Mouse (Mus musculus) inflammation-experienced regulatory T-cells, adult 6 months (primary cell): ENCODE data around the gene Zbtb8os. TPM values are rescaled to one million over a fixed set of nuclear protein-coding genes. Genes with fewer than 3 reads are reported as not detected.

Experiments used
- ATAC-seq: one replicate; pipeline ENCODE4 v1.8.0; 2017
- polyA plus RNA-seq, 3 experiments: library from polyadenylated mRNA; unstranded; fragments of 100-300 nt; shearing (Covaris generic); gene quantifications; one replicate each; pipeline ENCODE4 v1.2.1; 2017

The Zbtb8os gene
- polyA plus RNA-seq, 3 experiments from 2014 or later, result 103 to 158 (median 113) TPM

DNA sequence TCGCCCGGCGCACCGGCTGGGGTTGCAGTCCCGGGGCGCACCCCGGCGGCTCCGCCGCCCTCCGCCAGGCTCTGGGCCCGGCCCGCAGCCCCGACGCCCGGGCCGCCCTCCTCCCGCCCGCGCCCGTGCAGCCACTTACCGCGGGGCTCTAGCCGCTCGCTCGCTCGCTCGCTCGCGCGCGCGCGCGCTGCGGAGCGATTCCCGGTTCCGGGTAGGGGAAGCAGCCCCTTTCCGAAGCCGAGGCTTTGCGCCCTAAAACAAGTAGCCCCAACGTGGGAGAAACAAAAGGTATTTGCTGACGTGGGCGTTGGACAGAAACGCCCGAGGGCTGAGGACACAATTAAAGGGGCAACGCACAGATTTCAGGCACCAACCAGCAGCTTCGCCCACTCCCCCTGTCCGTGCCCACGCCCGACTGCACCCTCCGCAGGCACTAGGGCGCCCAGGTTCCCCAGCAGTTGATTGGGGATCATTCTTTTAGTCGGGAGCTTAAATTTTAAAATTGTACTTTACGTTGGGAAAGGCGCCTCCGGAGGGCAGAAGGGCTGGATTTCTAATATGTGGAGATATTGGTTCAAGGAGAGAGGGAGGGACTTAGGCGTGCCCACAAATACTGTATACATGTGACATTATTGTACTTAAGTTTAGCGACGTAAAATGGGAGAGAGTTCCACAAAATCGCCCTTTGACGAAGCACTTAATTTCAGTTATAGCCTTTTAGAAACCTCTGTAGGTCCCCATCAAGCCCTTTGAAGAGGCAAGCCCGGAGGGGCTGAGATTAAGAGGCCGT, 42.3 kb downstream of the Zbtb8os start, which contains the start of gene Zbtb8a:
Zbtb8a (minus strand) TSS at position 516 of the 790 bp plus-strand sequence.
- peak; percentile 49 for ATAC-seq

DNA sequence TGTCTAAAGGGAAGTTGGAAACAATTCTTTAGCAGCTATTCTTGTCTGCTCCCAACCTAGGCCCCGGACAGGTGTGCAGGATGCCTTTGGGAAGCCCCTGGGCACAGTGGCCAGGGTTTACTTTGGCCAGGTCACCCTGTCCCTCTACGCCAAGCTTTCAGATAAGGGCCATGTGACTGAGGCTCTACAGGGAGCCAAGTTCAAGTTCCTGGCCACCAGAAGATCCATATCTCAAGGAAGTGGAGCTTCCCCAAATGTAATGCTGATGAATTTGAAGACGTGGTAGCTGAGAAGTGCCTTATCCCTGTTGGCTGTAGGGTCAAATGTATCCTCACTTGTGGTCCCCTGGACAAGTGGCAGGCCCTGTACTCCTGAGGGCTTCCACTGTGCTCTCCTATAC, 44.3 kb downstream of the Zbtb8os start:
- ATAC-seq, result no peak

DNA sequence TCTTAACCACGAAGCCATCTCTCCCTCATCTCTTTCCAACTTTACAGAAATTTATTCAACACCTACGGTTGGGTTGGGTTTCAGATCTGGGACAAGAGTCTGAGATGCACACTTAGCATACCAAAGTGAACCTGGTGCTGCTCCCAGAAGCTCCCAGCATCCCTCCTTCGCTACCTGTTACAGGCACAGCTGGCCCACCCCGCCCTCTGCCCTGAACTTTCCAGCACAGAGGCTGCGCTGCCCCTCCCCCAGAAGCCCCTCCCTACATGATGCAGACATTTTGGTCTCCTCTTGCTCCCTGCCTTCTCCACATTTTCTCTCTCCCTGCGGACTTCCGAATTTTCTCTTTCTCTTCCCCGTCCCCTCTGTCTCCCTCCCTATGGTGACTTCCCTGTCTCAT, 45.7 kb downstream of the Zbtb8os start:
- ATAC-seq, result no peak

DNA sequence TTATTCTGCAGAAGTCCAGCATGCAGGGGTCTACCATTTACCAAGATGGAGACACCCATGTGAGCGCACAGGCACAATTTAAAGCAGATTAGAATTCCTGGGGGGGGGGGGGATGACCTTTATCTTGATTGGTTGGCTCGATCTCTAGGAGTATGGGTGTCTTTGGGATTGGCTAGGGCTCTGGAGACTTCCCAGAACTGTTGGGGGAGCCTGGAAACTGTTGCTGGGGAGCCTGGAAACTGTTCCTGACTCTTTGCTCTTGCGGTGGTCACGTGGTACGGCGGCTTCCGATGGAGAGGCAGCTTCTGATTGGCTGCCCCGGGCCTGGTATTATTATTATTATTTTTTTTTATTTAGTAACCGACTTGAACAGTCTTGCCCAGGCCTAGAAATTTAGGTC, 46.5 kb downstream of the Zbtb8os start:
- no peak for ATAC-seq

DNA sequence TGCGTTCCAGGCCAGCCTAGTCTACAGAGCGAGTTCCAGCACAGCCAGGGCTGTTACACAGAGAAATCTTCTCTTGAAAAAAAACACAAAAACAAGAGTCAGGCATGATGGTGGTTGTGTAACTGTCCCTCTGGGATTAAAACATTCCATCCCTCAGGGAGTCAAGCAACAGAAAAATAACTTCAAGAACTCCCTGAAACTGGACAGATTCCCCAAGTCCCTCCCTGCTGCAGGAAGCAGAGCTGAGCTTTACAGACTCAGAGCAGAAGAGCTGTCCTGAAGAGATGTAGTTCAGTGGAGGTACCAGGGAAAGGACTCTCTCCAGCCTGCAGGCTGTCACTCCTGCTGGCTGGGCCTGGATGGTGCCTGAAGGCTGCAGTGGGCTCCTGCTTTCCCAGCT, 47.0 kb downstream of the Zbtb8os start:
- no peak for ATAC-seq

DNA sequence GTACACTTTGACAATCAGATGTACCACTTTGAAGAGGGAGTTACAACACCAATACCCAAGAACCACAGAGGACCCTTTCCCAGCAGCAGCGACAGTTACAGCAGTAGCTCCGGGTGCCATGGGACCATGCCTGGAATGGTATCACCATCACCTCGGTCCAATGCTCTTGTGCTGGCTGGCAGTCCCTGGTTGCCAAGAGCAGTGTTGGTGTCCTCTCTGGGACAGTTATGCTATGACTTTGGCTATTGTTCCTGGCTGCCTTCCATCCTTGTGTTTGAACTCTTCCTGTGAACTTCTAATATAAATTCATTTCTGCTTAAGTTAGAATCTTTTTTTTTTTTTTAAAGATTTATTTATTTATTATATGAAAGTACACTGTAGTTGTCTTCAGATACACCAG, 48.1 kb downstream of the Zbtb8os start:
- no peak for ATAC-seq

DNA sequence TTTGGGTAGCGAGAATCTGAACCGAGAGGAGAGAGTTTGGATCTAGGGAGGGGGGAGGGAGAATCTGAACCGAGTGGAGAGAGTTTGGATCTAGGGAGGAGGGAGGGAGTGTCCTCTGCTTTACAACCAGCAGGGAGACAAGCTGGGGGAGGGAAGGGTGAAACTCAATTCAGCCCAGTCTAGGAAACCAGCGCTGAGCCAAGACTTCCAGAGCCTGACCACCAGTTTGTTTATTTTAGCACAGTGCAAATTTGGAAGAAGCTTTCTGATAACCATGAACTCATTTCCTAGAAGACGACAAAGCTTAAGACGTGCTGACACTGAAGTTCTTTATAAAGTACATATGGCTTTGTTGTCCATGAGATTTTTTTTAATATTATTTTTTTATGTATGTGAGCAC, 48.9 kb downstream of the Zbtb8os start:
- no peak for ATAC-seq

DNA sequence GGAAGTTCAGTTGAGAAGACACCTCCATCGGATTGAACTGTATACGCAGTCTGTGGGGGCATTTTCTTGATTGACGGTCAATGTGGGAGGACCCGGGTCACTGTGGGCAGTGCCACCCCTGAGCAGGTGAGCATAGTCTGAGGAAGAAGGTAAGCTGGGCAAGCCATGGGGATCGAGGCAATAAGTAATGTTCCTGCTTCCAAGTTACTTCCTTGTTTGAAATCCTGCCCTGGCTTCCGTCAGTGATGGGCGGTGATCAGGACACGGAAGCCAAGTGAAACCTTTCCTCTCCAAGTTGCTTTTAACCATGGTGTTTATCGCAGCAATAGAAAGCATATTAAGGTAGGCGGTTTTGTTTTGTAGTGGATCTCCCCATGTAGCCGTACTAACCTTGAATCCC, 50.2 kb downstream of the Zbtb8os start:
- ATAC-seq, result no peak

DNA sequence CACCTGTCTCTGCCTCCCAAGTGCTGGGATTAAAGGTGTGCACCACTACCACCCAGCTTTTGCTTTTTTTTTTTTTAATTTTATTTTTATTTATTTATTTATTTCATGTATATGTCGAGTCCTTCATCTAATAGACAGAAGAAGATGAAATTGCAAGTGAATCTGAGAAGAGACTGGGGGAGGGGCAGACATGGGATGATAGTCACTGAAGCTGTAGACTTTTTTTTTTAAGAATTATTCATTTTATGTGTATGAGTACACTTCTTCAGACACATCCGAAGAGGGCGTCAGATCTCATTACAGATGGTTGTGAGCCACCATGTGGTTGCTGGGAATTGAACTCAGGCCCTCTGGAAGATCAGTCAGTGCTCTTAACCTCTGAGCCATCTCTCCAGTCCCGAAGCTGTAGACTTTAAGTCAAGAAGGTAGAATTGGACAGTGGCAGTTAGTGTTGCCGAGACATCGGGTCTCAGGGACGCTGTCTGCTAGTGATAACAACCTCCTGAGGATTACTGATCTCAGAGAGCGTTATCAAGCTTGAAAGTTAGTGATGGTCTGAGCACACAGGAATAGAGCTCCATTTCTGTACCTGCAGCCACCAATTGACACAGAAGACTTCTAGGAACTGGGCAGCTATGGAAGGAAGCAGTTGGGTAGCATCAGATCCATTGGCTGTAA, 50.9 kb downstream of the Zbtb8os start:
- ATAC-seq, result no peak

DNA sequence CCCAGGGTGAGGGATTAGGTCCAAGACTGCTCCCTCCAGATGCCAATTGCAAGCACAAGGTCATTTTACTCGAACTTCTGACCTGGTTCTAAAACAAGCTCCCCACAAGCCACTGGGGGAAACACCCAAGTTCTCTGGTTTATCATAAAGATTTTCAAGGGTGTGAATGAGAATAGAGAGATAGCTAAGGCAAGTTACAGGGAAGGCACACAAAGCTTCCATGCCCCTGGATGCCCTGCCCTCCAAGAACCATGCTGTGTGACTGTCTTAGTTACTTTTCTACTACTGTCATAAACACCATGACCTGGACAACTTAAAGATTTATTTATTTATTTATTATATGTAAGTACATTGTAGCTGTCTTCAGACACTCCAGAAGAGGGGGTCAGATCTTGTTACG, 51.5 kb downstream of the Zbtb8os start:
- no peak for ATAC-seq

DNA sequence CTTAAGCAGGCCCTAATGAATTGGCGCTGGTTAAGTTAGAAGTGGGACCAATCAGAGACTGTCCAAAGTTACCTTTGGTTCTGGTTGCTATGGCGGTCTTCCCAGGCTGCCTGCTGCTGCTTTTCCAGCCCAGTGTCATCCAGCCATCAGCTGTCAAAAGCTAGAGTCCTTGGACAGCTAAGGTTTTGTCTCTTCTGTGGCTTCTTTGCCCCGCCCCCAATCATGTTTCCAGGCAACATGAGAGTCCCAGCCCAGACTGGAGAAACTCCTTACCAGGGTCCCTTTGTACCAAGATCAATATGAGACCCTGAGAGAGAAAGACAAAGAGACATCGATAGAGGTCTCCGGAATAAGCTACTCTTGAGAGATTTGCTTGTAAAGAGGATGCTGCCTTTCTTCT, 52.9 kb downstream of the Zbtb8os start:
- no peak for ATAC-seq

DNA sequence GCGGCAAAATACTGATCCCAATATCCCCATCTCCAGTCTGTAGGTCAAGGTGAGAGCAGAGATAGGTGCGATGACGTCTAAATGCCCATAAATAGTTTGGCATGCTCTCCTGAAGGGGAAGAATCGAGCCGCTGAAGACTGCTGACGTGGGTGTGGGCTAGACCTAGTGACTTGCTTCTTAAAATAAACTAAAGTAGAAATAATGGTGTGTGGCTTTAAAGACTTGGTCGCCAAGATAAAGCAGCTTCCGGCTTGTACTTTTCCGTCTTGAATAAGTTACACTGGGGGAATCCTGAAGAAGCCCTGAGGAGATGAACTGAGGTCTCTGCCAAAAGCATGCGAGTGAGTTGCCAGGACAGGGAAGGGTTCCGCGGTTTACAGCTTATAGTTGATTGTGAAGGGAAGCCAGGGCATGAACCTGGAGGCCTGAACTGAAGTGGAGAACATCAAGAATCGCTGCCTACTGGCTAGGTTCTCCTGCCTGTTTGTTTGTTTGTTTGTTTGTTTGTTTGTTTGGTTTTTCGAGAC, 54.8 kb downstream of the Zbtb8os start:
- no peak for ATAC-seq

DNA sequence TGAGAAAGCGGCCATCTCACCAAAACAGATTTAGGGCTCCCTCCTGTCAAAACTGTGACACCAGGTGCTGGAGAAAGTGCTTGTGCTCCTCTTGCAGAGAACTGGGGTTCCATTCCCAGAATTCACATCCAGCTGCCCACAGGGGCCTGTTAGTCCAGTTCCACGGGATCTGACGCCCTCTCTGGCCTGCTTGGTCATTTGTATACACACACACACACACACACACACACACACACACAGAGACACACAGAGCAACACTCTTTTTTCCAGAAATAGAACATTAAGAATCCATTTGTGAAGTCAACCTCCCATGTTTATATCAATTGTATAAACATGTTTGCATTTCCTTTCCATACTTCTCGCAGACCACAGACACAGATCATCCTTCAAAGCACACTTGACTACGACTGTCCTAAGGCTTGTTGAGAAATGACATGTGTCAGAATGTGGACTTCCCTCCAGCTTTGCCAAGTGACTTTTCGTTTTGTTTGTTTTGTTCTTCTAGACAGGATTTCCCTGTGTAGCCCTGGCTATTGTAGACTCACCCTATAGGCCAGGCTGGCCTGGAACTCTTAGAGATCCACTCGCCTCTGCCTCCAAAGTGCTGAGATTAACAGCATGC, 55.6 kb downstream of the Zbtb8os start:
- no peak for ATAC-seq

DNA sequence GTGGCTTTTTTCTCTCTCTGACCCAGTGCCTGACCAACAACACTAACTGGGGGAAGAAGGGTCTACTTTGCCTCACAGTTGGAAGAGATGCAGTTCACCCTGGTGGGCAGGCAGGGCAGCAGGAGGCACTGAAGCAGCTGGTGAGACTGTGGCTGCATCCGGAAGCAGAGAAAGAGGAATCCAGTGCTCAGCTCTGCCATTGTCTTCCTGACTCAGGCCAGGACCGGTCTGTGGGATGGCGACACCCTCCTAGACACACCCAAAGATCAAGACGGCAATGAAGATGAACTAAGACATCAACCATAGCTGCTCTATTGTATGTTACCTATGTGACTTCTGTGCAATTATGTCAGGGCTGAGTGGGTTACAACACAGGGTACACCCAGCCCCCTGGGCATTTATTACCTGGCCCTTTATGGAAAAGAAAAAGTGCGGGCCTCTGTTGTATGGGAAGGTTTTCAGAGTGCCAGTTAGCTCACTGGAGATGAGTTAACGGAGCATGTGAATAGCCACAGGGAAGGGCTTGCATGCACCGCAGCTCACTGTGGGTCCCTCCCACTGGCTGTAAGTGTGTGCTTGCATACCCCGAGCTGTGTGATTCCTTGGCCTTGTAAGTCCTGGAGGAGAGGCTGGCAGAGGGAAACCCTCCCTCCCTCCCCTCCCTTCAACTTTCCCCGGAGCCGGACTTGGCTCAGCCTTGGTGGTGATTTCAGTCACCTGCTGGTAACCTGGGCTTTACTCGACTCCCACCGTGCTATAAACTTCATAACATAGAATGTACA, 58.8 kb downstream of the Zbtb8os start:
- no peak for ATAC-seq

DNA sequence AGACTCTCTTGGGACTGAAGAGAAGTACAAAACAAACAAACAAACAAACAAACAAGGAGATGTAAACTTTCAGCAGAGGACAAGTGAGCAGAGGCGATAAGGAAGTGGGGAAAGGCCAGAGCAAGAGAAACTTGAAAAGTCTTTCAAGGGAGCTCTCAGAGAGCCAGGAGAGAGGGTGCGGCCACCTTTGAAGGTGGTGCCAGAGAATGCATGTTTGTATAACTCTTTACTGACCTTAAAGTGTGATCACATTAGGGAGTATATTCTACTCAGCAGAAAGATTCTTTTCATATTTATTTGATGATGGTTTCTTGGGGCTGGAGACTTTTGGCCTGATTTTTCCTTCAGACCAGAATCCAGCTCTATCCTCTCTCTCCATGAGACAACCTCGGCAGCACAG, 61.5 kb downstream of the Zbtb8os start:
- ATAC-seq, result no peak

DNA sequence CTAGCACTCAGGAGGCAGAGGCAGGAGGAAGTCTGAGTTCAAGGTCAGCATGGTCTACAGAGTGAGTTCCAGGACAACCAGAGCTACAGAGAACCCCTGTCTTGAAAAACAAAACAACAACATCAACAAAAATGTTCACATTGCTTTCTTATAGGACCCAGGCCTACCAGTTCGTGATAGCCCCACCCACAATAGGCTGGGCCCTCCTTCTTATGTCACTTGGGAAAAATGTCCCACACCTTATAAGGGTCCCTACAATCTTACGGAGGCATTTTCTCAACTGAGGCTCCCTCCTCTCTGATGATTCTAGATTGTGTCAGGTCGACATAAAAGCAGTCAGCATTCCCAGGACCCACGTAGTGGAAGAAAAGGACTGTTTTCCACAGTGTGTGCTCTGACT, 64.3 kb downstream of the Zbtb8os start:
- no peak for ATAC-seq

Other genes starting within 250 kb of the Zbtb8os start
- not detected for gene Tmem54, start 230.1 kb upstream of the Zbtb8os start, polyA plus RNA-seq
- gene Hpca, start 213.7 kb upstream of the Zbtb8os start, polyA plus RNA-seq, result not detected
- gene Fndc5, start 198.7 kb upstream of the Zbtb8os start, polyA plus RNA-seq, result under 1 TPM; 0.28 to 0.50 (median 0.40) TPM
- 10 to 100 TPM; 18.2 to 30.2 (median 23.3) TPM for gene S100pbp, start 146.0 kb upstream of the Zbtb8os start, polyA plus RNA-seq
- gene Yars, start 145.9 kb upstream of the Zbtb8os start, polyA plus RNA-seq, result 10 to 100 TPM; 32.7 to 36.8 (median 35.7) TPM
- gene C77080, start 74.3 kb upstream of the Zbtb8os start, polyA plus RNA-seq, result under 1 TPM; 0.21 to 0.25 (median 0.24) TPM
- gene Sync, start 48.1 kb upstream of the Zbtb8os start, polyA plus RNA-seq, result under 1 TPM; 0.45 to 0.49 (median 0.47) TPM
- gene Rbbp4, start 325 bp upstream of the Zbtb8os start, polyA plus RNA-seq, result 100 to 1,000 TPM; 289 to 492 (median 352) TPM
- 1 to 10 TPM; 3.0 to 6.6 (median 5.8) TPM for gene Zbtb8a, start 42.4 kb downstream of the Zbtb8os start, polyA plus RNA-seq
- gene Zbtb8b, start 105.2 kb downstream of the Zbtb8os start, polyA plus RNA-seq, result not detected
- gene Bsdc1, start 125.9 kb downstream of the Zbtb8os start, polyA plus RNA-seq, result 10 to 100 TPM; 20.2 to 33.8 (median 28.8) TPM
- gene Tssk3, start 155.3 kb downstream of the Zbtb8os start, polyA plus RNA-seq, result not detected
- gene Fam229a, start 155.5 kb downstream of the Zbtb8os start, polyA plus RNA-seq, result not detected
- 1 to 10 TPM; 2.7 to 4.9 (median 4.4) TPM for gene Marcksl1, start 177.9 kb downstream of the Zbtb8os start, polyA plus RNA-seq
- gene Hdac1, start 207.0 kb downstream of the Zbtb8os start, polyA plus RNA-seq, result 100 to 1,000 TPM; 256 to 267 (median 261) TPM
- 1,000 to 10,000 TPM; 1,449 to 1,788 (median 1,727) TPM for gene Lck, start 237.9 kb downstream of the Zbtb8os start, polyA plus RNA-seq
- gene Fam167b, start 242.9 kb downstream of the Zbtb8os start, polyA plus RNA-seq, result under 1 TPM in 2 of 3 experiments, not detected in 1; 0.97 to 0.98 TPM